Mouse (Mus musculus): Measurements from ENCODE around the gene Rasa2. TPM values are rescaled to one million over a fixed set of nuclear protein-coding genes. Genes with fewer than 3 reads are reported as not detected.

Gene Rasa2
- polyA plus RNA-seq, 1 experiment from 2014 or later, result 2.6 TPM

DNA sequence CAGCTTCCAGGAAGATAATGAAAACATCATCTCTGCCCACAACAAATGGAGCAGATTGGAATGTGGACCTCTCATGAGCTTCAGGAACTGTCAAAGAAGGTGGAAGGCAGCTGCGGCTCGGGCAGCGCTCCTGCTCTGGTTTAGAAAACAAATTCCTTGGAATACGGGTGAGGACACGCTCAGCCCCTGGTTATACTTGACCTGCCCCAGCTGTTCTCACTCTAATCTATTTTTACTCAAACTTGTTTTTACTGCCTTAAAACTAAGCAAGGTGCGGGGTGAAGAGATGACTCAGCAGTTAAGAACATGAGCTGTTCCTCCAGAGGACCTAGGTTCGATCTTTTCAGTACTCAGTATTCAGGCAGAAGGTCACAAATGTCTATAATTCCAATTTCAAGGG lies 130.2 kb downstream of the Rasa2 start:
- no peaks in the 10 kb centered on the region; the same call in 1 of the 2 replicates for H3K27me3 ChIP-seq (ENCODE audit: control insufficient read depth, insufficient read depth, low read depth, low read length)
- ATAC-seq (ENCODE audit: low read depth), result no peak
- H3K9me3 ChIP-seq (replicated peaks; ENCODE audit: control insufficient read depth, low read length), result no peaks in the 10 kb centered on the region
- no peak overlapping the region for H3K4me2 ChIP-seq (ENCODE audit: low read depth, low read length)
- H3K9ac ChIP-seq (ENCODE audit: low read depth, low read length), result no peak overlapping the region
- H3K4me3 ChIP-seq (ENCODE audit: low read depth, low read length), result no peak overlapping the region
- WGBS (ENCODE audit: insufficient replicate concordance), result 68% methylated on average over 7 of the region's 7 CpGs
- no peak overlapping the region for H3K27ac ChIP-seq (ENCODE audit: low read length)
- no peaks in the 10 kb centered on the region for H3K36me3 ChIP-seq (ENCODE audit: control insufficient read depth, insufficient read depth)
- H3K4me1 ChIP-seq (ENCODE audit: control insufficient read depth, low read depth, low read length), result no peaks in the 10 kb centered on the region

DNA sequence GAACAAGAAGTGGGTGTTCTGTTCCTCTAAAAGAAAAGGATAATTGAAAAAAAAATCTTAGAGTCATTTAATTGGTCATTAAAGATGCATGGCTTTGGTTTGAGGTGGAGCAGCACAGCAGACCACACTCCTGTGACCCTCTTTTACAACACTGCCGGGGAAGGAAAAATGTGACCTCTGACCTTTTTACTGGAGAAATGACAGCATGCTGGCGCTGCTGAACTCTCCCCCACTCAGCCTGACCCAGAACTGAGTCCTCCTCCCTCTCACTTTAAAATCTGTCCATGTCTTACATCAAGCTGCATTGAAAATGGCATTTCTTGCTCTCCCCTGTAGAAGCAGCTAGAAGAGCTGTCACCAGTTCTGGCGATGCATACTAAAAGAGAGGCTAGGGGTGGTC lies 138.2 kb downstream of the Rasa2 start:
- WGBS (ENCODE audit: insufficient replicate concordance), result 31% methylated on average over 3 of the region's 3 CpGs
- Histone ChIP-seq H3K4me2 (ENCODE audit: low read depth, low read length) (no peak overlapping the region), H3K4me1 (ENCODE audit: control insufficient read depth, low read depth, low read length) (no peaks in the 10 kb centered on the region; the same call in 1 of the 2 replicates), H3K9me3 (replicated peaks; ENCODE audit: control insufficient read depth, low read length) (no peaks in the 10 kb centered on the region), H3K4me3 (ENCODE audit: low read depth, low read length) (no peak overlapping the region), H3K9ac (ENCODE audit: low read depth, low read length) (no peak overlapping the region), H3K27ac (ENCODE audit: low read length) (no peak overlapping the region), H3K27me3 (ENCODE audit: control insufficient read depth, insufficient read depth, low read depth, low read length) (no peaks in the 10 kb centered on the region), H3K36me3 (ENCODE audit: control insufficient read depth, insufficient read depth) (no peaks in the 10 kb centered on the region)
- no peak for ATAC-seq (ENCODE audit: low read depth)

DNA sequence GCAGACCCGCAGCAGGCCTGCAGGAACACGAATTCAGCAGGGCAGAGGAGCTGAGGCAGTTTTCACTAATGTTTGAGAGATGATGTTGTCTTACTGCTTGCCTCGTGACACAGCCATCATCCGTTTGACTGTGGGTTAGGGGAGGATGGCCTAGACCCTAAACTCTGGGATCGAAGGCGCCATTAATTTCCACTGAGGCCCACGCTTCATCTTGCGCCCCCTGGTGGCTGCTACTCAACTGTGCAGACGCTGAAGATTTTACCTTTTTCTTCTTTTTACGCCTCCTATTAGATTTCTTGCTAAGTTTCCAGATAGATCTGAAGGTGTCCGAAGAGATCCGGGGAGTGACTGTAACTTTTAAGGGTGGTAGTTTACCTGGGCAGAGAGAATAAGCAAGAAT lies 139.6 kb downstream of the Rasa2 start:
- Histone ChIP-seq H3K4me2 (ENCODE audit: low read depth, low read length) (no peak overlapping the region), H3K36me3 (ENCODE audit: control insufficient read depth, insufficient read depth) (no peaks in the 10 kb centered on the region), H3K27me3 (ENCODE audit: control insufficient read depth, insufficient read depth, low read depth, low read length) (no peaks in the 10 kb centered on the region), H3K9ac (ENCODE audit: low read depth, low read length) (no peak overlapping the region), H3K27ac (ENCODE audit: low read length) (no peak overlapping the region), H3K4me1 (ENCODE audit: control insufficient read depth, low read depth, low read length) (no peaks in the 10 kb centered on the region; the same call in 1 of the 2 replicates), H3K4me3 (ENCODE audit: low read depth, low read length) (no peak overlapping the region), H3K9me3 (replicated peaks; ENCODE audit: control insufficient read depth, low read length) (no peaks in the 10 kb centered on the region)
- WGBS (ENCODE audit: insufficient replicate concordance), result 31% methylated on average over 12 of the region's 12 CpGs
- ATAC-seq (ENCODE audit: low read depth), result no peak

Other genes starting within 250 kb of the Rasa2 start
- 52.9 and 57.1 TPM in 2 replicates for gene Rnf7, start 152.9 kb downstream of the Rasa2 start, polyA plus RNA-seq (2015; fragmentation: Nextera tagmentation; extraction: Ambion mirVana)
- not detected in 2 replicates for gene Gm28729, start 106.4 kb downstream of the Rasa2 start, polyA plus RNA-seq (2015; fragmentation: Nextera tagmentation; extraction: Ambion mirVana)
- 5.3 and 5.5 TPM in 2 replicates for gene Zbtb38, start 121.2 kb upstream of the Rasa2 start, polyA plus RNA-seq (2015; fragmentation: Nextera tagmentation; extraction: Ambion mirVana)

Measured in liver, embryonic 16.5 days (tissue).